Mouse (Mus musculus) lung, postnatal 0 days (tissue): ENCODE data around the gene Itpr1. TPM values are rescaled to one million over a fixed set of nuclear protein-coding genes. Genes with fewer than 3 reads are reported as not detected.

Experiments
- ATAC-seq: fragments of 200-750 bp; cut with Nextera tagmentation; 2 replicates; pipeline ENCODE4 v1.8.0; 2017; ENCODE audit warnings: moderate library complexity
- DNase-seq: peaks from one replicate; pipeline ENCODE4 v3.0.0-alpha.2; 2016; ENCODE audit warnings: low spot score
- H3K27ac ChIP-seq: fragments of 300-500 bp; sonication (generic); 2 replicates; pipeline ENCODE4 v1.5.1; 2014; ENCODE audit warnings: antibody characterized with exemption, mild to moderate bottlenecking, low read length, mixed read lengths
- H3K27me3 ChIP-seq: fragments of 300-500 bp; sonication (generic); replicated peaks from 2 replicates; pipeline ENCODE4 v1.6.1; 2014; ENCODE audit warnings: low read length, mixed read lengths; ENCODE audit not compliant: insufficient read depth
- H3K36me3 ChIP-seq: fragments of 300-500 bp; sonication (generic); 2 replicates; pipeline ENCODE4 v1.6.1; 2014; ENCODE audit warnings: low read length, mixed read lengths; ENCODE audit not compliant: insufficient read depth
- H3K4me1 ChIP-seq: fragments of 300-500 bp; sonication (generic); 2 replicates; pipeline ENCODE4 v1.6.1; 2014; ENCODE audit warnings: antibody characterized with exemption, low read depth, low read length, mixed read lengths; ENCODE audit not compliant: insufficient read depth
- H3K4me2 ChIP-seq: fragments of 300-500 bp; sonication (generic); replicated peaks from 2 replicates; pipeline ENCODE4 v1.6.1; 2014; ENCODE audit warnings: low read depth, mild to moderate bottlenecking, low read length, moderate library complexity, mixed read lengths
- H3K4me3 ChIP-seq: fragments of 300-500 bp; sonication (generic); 2 replicates; pipeline ENCODE4 v1.5.1; 2014; ENCODE audit warnings: low read depth, low read length
- H3K9ac ChIP-seq: fragments of 300-500 bp; sonication (generic); replicated peaks from 2 replicates; pipeline ENCODE4 v1.6.1; 2014; ENCODE audit warnings: low read depth, mild to moderate bottlenecking
- H3K9me3 ChIP-seq: fragments of 300-500 bp; sonication (generic); 2 replicates; pipeline ENCODE4 v1.6.1; 2016; ENCODE audit warnings: low read length, mixed read lengths
- CTCF ChIP-seq: IDR thresholded peaks from 2 replicates; pipeline ENCODE4 v1.5.1; 2016; ENCODE audit warnings: antibody characterized with exemption, mild to moderate bottlenecking
- EP300 ChIP-seq: IDR thresholded peaks from 2 replicates; pipeline ENCODE4 v1.6.1; 2016; ENCODE audit warnings: antibody characterized with exemption, mild to moderate bottlenecking, control low read depth
- WGBS: fragments of 180-500 bp; shearing (Covaris S2); extraction: QIAGEN DNeasy Blood & Tissue Kit; methylation state at CpG from one replicate; pipeline ENCODE4 v1.1.7; 2014; 5-methylcytosine and 5-hydroxymethylcytosine counted together
- polyA plus RNA-seq: library from polyadenylated mRNA; unstranded; fragments of >200 nt; fragmentation: Nextera tagmentation; extraction: Ambion mirVana; gene quantifications from 2 replicates; pipeline ENCODE4 v1.2.1, GENCODE M21; 2015

Itpr1 gene
- polyA plus RNA-seq, 1 experiment from 2014 or later, result 9.2 TPM

GRCm38 (mm10) chr6:108486212-108486992 lies 273.5 kb downstream of the Itpr1 start:
- no peak for TF ChIP-seq EP300
- TF ChIP-seq CTCF, result no peak
- 80% methylated on average over 7 of the region's 7 CpGs for whole genome bisulfite sequencing

DNA sequence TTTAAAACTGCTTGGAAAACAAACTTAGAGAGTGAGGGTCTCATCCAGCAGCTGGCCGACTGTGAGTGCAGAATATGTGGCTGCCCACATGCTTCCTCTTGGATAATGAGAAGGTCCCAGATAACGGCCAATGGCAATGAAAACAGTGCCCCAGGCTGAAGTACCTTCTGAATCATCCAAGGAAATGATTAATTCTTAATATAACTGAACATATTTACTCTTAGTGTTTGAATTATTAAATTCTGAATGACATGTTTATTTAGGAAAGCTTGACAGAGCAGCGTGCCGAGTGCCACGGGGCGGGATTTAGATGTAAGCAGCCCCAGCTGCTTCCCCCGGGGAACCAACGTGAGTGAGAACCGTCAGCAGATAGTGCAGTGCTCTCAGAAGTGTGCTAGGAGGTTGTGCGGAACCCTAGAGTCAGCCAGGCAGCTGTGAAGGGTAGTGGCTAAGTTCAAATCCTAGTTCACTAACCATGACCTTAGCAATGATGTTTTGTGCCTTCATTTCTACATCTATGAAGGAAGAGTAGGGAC lies 274.5 kb downstream of the Itpr1 start:
- no peak for TF ChIP-seq CTCF
- TF ChIP-seq EP300, result no peak; the same call in 1 of the 2 replicates
- Histone ChIP-seq H3K4me2 (no peak overlapping the region), H3K9ac (no peak overlapping the region), H3K4me3 (no peak overlapping the region), H3K9me3 (no peaks in the 10 kb centered on the region), H3K27me3 (no peaks in the 10 kb centered on the region), H3K36me3 (0 out of 2 replicates have a peak, but pooled peaks cover 3% of the 10 kb centered on the region), H3K27ac (no peak overlapping the region), H3K4me1 (no peaks in the 10 kb centered on the region)
- DNase-seq (peak; percentile 57), ATAC-seq (peak; percentile 39)
- 11% methylated on average over 10 of the region's 10 CpGs for WGBS

More at GRCm38 (mm10) chr6:108486212-108486992, 273.5 kb downstream of the Itpr1 start:
- Histone ChIP-seq H3K9me3 (no peaks in the 10 kb centered on the region), H3K27ac (no peak overlapping the region), H3K36me3 (no peaks in the 10 kb centered on the region), H3K4me1 (no peaks in the 10 kb centered on the region), H3K4me2 (no peak overlapping the region), H3K9ac (no peak overlapping the region), H3K27me3 (no peaks in the 10 kb centered on the region), H3K4me3 (no peak overlapping the region)
- DNase-seq (no peak), ATAC-seq (no peak)

- no peak overlapping the region for H3K4me3 ChIP-seq
- TF ChIP-seq CTCF (peak; percentile 49), EP300 (no peak)
- H3K4me2 ChIP-seq, result no peak overlapping the region
- no peak overlapping the region for H3K9ac ChIP-seq
- 0 out of 2 replicates have a peak, but pooled peaks cover 3% of the 10 kb centered on the region for H3K36me3 ChIP-seq
- no peak overlapping the region for H3K27ac ChIP-seq
- ATAC-seq (peak; percentile 27), DNase-seq (no peak)
- H3K4me1 ChIP-seq, result no peaks in the 10 kb centered on the region
- no peaks in the 10 kb centered on the region for H3K9me3 ChIP-seq
- 74% methylated on average over 5 of the region's 5 CpGs for WGBS
- H3K27me3 ChIP-seq, result no peaks in the 10 kb centered on the region
These were observed 275.4 kb downstream of the Itpr1 start for GRCm38 (mm10) chr6:108488250-108488649.

GRCm38 (mm10) chr6:108491969-108492368 lies 279.1 kb downstream of the Itpr1 start:
- 65% methylated on average over 1 of the region's 1 CpGs for WGBS

DNA sequence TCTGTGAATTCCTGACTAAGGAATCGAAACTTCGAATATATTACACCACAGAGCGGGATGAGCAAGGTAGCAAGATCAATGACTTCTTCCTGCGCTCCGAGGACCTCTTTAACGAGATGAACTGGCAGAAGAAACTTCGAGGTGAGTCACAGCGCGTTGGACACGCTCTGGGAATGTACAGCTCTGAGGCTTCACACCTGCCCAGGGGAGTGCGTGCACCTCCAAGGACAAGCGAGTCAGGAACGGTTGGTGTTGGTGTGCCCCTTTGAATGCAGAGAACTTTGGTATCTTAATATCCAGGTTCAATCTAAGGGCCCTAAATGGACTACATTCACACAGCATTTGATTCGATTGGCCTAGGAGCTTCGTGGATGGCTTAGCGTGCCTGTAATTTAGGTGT lies 280.9 kb downstream of the Itpr1 start:
- ATAC-seq (no peak), DNase-seq (no peak)
- Histone ChIP-seq H3K4me2 (no peak overlapping the region), H3K9ac (no peak overlapping the region), H3K9me3 (no peaks in the 10 kb centered on the region), H3K27ac (no peak overlapping the region), H3K36me3 (peaks cover 7% of the 10 kb centered on the region; the same call in 1 of the 2 replicates), H3K4me1 (no peaks in the 10 kb centered on the region), H3K4me3 (no peak overlapping the region), H3K27me3 (no peaks in the 10 kb centered on the region)
- TF ChIP-seq EP300 (no peak), CTCF (no peak)
- 93% methylated on average over 16 of the region's 16 CpGs for WGBS

More at GRCm38 (mm10) chr6:108491969-108492368, 279.1 kb downstream of the Itpr1 start:
- ATAC-seq (peak; percentile 54), DNase-seq (peak; percentile 58)
- no peak for TF ChIP-seq CTCF
- peak; percentile 45 for TF ChIP-seq EP300
- Histone ChIP-seq H3K27me3 (no peaks in the 10 kb centered on the region), H3K4me2 (no peak overlapping the region), H3K27ac (no peak overlapping the region), H3K4me1 (no peaks in the 10 kb centered on the region), H3K9ac (no peak overlapping the region), H3K9me3 (no peaks in the 10 kb centered on the region), H3K36me3 (peaks cover 7% of the 10 kb centered on the region; the same call in 1 of the 2 replicates), H3K4me3 (no peak overlapping the region)

DNA sequence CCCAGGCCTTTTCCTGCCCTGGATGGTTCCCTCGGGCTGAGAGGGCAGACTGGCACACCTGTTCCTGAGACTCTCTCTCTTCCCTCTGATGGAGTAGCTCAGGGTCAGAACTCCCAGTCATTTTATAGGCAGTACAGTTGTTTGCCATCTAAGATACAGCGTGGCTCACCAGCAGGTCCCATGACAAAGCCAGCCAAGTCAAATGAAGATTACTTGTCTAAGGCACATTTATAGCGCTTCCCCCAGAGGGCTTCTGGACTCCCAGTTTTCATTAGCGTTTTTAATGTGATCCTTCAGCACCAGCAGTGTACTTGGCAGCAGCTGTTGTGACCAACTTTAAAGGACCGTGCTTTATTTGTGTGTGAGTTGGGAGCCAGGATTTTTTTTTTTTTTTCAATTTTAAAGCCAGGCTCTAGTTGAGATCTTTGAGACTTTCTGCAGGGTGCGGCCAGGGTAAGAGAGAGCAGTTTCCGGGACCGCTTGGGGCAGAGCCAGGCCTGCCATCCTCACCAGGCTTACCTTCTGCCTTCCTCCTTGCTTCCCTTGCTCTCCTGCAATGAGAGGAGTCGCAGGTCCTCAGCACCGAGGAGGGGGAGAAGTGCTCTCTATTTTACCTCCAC lies 281.4 kb downstream of the Itpr1 start:
- no peaks in the 10 kb centered on the region for H3K27me3 ChIP-seq
- ATAC-seq (no peak), DNase-seq (no peak)
- no peak overlapping the region for H3K4me2 ChIP-seq
- TF ChIP-seq CTCF, result no peak
- TF ChIP-seq EP300, result no peak
- H3K27ac ChIP-seq, result no peak overlapping the region
- no peaks in the 10 kb centered on the region for H3K4me1 ChIP-seq
- H3K36me3 ChIP-seq, result peaks cover 7% of the 10 kb centered on the region; the same call in 1 of the 2 replicates
- no peak overlapping the region for H3K4me3 ChIP-seq
- H3K9me3 ChIP-seq, result no peaks in the 10 kb centered on the region
- no peak overlapping the region for H3K9ac ChIP-seq
- 75% methylated on average over 10 of the region's 10 CpGs for WGBS
